Mouse (Mus musculus) lung, adult 2 months (tissue): ENCODE measurements around the gene Ms4a2. TPM values are rescaled to one million over a fixed set of nuclear protein-coding genes. Genes with fewer than 3 reads are reported as not detected.

Experiments
- DNase-seq: peaks from one replicate; pipeline ENCODE4 v3.0.0; 2022
- H3K4me1 ChIP-seq: fragments of 200-500 bp; 2 replicates; pipeline ENCODE4 v1.6.1; 2011; ENCODE audit warnings: low read length; ENCODE audit not compliant: control insufficient read depth, insufficient read depth
- H3K4me3 ChIP-seq: fragments of 200-500 bp; replicated peaks from 2 replicates; pipeline ENCODE3; 2011; ENCODE audit warnings: low read depth, mild to moderate bottlenecking, control low read depth, low read length; ENCODE audit errors: extremely low read depth
- CTCF ChIP-seq: fragments of 200-500 bp; IDR thresholded peaks from 2 replicates; pipeline ENCODE4 v1.5.1; 2011; ENCODE audit warnings: mild to moderate bottlenecking, low read length, control low read depth; ENCODE audit not compliant: insufficient read depth
- POLR2A ChIP-seq: fragments of 200-500 bp; IDR thresholded peaks from 2 replicates; pipeline ENCODE4 v1.6.1; 2011; ENCODE audit warnings: low read depth, mild to moderate bottlenecking, control low read depth, low read length, borderline replicate concordance; ENCODE audit errors: extremely low read depth
- WGBS: fragments of 180-500 bp; shearing (Covaris S2); methylation state at CpG from one replicate; pipeline ENCODE4 v1.1.7; 2018; 5-methylcytosine and 5-hydroxymethylcytosine counted together
- polyA plus RNA-seq: library from polyadenylated mRNA; depleted of rRNA; stranded (reverse); fragments of >200 nt; gene quantifications from 2 replicates; pipeline ENCODE4 v1.2.3, GENCODE M21; 2012

The Ms4a2 gene
- polyA plus RNA-seq, 1 experiment = 0.05 TPM

- Histone ChIP-seq H3K4me3 (no peak overlapping the region), H3K4me1 (no peaks in the 10 kb centered on the region)
- TF ChIP-seq POLR2A = no peak
- TF ChIP-seq CTCF = no peak
- 53% methylated on average over 5 of the region's 5 CpGs for WGBS
- DNase-seq = no peak
Measured at GRCm38 (mm10) chr19:11625231-11625630, 1.7 kb upstream of the Ms4a2 start.

- Histone ChIP-seq H3K4me1 (no peaks in the 10 kb centered on the region), H3K4me3 (no peak overlapping the region)
- no peak for DNase-seq
- no peak for TF ChIP-seq CTCF
- TF ChIP-seq POLR2A = no peak
Measured at GRCm38 (mm10) chr19:11624800-11625199, 1.3 kb upstream of the Ms4a2 start.

- no peak overlapping the region for H3K4me3 ChIP-seq
- TF ChIP-seq CTCF (no peak), POLR2A (no peak)
- peaks cover 2% of the 10 kb centered on the region; the same call in 1 of the 2 replicates for H3K4me1 ChIP-seq
- no peak for DNase-seq
Measured at GRCm38 (mm10) chr19:11617983-11618382, 5.5 kb downstream of the Ms4a2 start.

- DNase-seq = no peak
- 59% methylated on average over 2 of the region's 2 CpGs for WGBS
- Histone ChIP-seq H3K4me1 (peaks cover 2% of the 10 kb centered on the region; the same call in 1 of the 2 replicates), H3K4me3 (no peak overlapping the region)
- TF ChIP-seq CTCF (no peak), POLR2A (no peak)
Measured at GRCm38 (mm10) chr19:11614805-11615204, 8.7 kb downstream of the Ms4a2 start.

GRCm38 (mm10) chr19:11613776-11614443, 9.6 kb downstream of the Ms4a2 start:
- H3K4me3 ChIP-seq = no peak overlapping the region
- DNase-seq = no peak
- TF ChIP-seq POLR2A (no peak), CTCF (no peak)
- H3K4me1 ChIP-seq = peaks cover 2% of the 10 kb centered on the region; the same call in 1 of the 2 replicates
- WGBS = 35% methylated on average over 8 of the region's 8 CpGs

GRCm38 (mm10) chr19:11613084-11613483, 10.4 kb downstream of the Ms4a2 start:
- Histone ChIP-seq H3K4me1 (peaks cover 2% of the 10 kb centered on the region; the same call in 1 of the 2 replicates), H3K4me3 (no peak overlapping the region)
- TF ChIP-seq CTCF (no peak), POLR2A (no peak)
- WGBS = 52% methylated on average over 1 of the region's 1 CpGs
- no peak for DNase-seq

GRCm38 (mm10) chr19:11612293-11612692, 11.2 kb downstream of the Ms4a2 start:
- no peak for DNase-seq
- H3K4me3 ChIP-seq = no peak overlapping the region
- TF ChIP-seq CTCF = no peak
- peaks cover 2% of the 10 kb centered on the region; the same call in 1 of the 2 replicates for H3K4me1 ChIP-seq
- WGBS = 47% methylated on average over 2 of the region's 2 CpGs

GRCm38 (mm10) chr19:11611541-11611945, 12.0 kb downstream of the Ms4a2 start:
- TF ChIP-seq CTCF (peak; percentile 47; the same call in 1 of the 2 replicates), POLR2A (no peak)
- Histone ChIP-seq H3K4me3 (no peak overlapping the region), H3K4me1 (peaks cover 2% of the 10 kb centered on the region; the same call in 1 of the 2 replicates)
- 14% methylated on average over 6 of the region's 6 CpGs for WGBS
- no peak for DNase-seq

- no peak for TF ChIP-seq POLR2A
- TF ChIP-seq CTCF = peak; percentile 45
- 7% methylated on average over 1 of the region's 1 CpGs for WGBS
- DNase-seq = peak; percentile 25
- Histone ChIP-seq H3K4me3 (no peak overlapping the region), H3K4me1 (no peaks in the 10 kb centered on the region)
Measured at GRCm38 (mm10) chr19:11608172-11608571, 15.3 kb downstream of the Ms4a2 start.

- no peak for DNase-seq
- 60% methylated on average over 2 of the region's 2 CpGs for WGBS
- no peak within 1 kb of the TSS for H3K4me3 ChIP-seq
- no peaks in the 10 kb centered on the region for H3K4me1 ChIP-seq
- TF ChIP-seq POLR2A = no peak
- TF ChIP-seq CTCF = no peak
Measured at GRCm38 (mm10) chr19:11604603-11605002, 18.9 kb downstream of the Ms4a2 start, which contains the start of gene Ms4a6d. Gene Ms4a6d, minus strand, starts transcription at chr19:11604849.

GRCm38 (mm10) chr19:11602026-11602425, 21.5 kb downstream of the Ms4a2 start:
- no peaks in the 10 kb centered on the region for H3K4me1 ChIP-seq
- 89% methylated on average over 2 of the region's 2 CpGs for WGBS
- no peak overlapping the region for H3K4me3 ChIP-seq
- TF ChIP-seq CTCF (peak; percentile 16; the same call in 1 of the 2 replicates), POLR2A (no peak)
- DNase-seq = no peak
